Mouse (Mus musculus) layer of hippocampus, postnatal 10 days (tissue): Measurements from ENCODE around the gene Gm10553. TPM values are rescaled to one million over a fixed set of nuclear protein-coding genes. Genes with fewer than 3 reads are reported as not detected.

ENCODE experiments used
- total RNA-seq, 2 experiments: library from RNA; stranded (reverse); gene quantifications; 2 replicates each; pipeline ENCODE4 v1.2.3; 2021

Gm10553 gene
- total RNA-seq, 2 experiments from 2014 or later = not detected

Other genes with a start within 250 kb of the Gm10553 start
- 10 to 100 TPM; 27.7 to 39.1 TPM for gene Slc16a14, start 165.0 kb upstream of the Gm10553 start, total RNA-seq
- gene A530032D15Rik, start 9.7 kb downstream of the Gm10553 start, total RNA-seq = not detected
- under 1 TPM; 0.42 to 0.69 TPM for gene C130026I21Rik, start 170.4 kb downstream of the Gm10553 start, total RNA-seq